Mouse (Mus musculus): Measurements from ENCODE around the gene Ehmt1. TPM values are rescaled to one million over a fixed set of nuclear protein-coding genes. Genes with fewer than 3 reads are reported as not detected.

Ehmt1 gene
- polyA plus RNA-seq, 1 experiment from 2014 or later = 113 TPM

DNA sequence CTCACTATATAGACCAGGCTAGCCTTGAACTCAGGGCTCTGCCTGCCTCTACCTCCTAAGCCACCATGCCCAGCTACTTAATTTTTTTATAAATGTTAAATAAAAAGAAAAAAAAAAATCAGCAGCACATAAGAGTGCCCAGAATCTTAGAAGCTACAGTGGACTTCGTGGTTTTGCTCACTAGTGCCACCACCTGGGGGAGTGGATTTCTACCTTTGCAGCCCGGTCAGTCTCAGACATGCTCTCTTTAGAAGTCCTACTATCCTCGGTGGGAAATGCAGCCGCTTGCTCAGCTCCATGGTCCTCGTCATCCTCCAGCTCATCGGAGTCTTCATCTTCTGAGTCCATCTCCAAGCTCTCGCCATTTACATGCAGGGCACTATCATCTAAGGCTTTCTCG is 56.4 kb downstream of the Ehmt1 start:
- peak; percentile 27 for DNase-seq (ENCODE audit: low spot score)
- Histone ChIP-seq H3K4me3 (ENCODE audit: low read depth, low read length) (no peak overlapping the region), H3K4me2 (replicated peaks; ENCODE audit: low read depth, low read length) (no peak overlapping the region), H3K9me3 (ENCODE audit: control insufficient read depth, low read length) (no peaks in the 10 kb centered on the region), H3K36me3 (ENCODE audit: control insufficient read depth, insufficient read depth, low read length) (peaks cover 8% of the 10 kb centered on the region), H3K4me1 (replicated peaks; ENCODE audit: control insufficient read depth, insufficient read depth, low read length) (no peaks in the 10 kb centered on the region), H3K27me3 (ENCODE audit: control insufficient read depth, insufficient read depth, low read length) (no peaks in the 10 kb centered on the region), H3K9ac (ENCODE audit: low read depth, low read length) (no peak overlapping the region), H3K27ac (ENCODE audit: low read depth, low read length) (no peak overlapping the region)
- WGBS = 88% methylated on average over 8 of the region's 8 CpGs
- no peak for ATAC-seq (ENCODE audit: low FRiP score)

DNA sequence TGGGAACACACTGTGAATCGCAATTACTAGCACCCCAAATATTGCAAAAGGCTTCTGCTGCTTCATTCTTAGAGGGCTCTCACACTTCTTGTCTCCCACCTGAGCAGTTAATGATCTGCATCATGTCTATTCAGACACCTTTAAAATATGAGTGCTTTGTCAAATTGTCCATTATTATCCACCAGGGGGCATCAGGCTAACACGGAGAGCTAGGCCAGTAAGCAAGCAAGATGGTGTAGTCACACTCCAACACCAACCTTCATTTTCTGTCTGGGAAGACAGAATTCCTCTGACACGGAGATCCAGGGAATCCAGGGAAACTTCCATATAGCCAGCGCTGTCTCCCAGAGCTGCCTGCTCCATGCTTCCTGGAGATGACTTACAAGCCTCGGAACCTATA is 67.0 kb downstream of the Ehmt1 start:
- Histone ChIP-seq H3K9me3 (ENCODE audit: control insufficient read depth, low read length) (no peaks in the 10 kb centered on the region), H3K4me2 (replicated peaks; ENCODE audit: low read depth, low read length) (no peak overlapping the region), H3K4me1 (replicated peaks; ENCODE audit: control insufficient read depth, insufficient read depth, low read length) (no peaks in the 10 kb centered on the region), H3K27ac (ENCODE audit: low read depth, low read length) (no peak overlapping the region), H3K27me3 (ENCODE audit: control insufficient read depth, insufficient read depth, low read length) (no peaks in the 10 kb centered on the region), H3K4me3 (ENCODE audit: low read depth, low read length) (no peak overlapping the region), H3K36me3 (ENCODE audit: control insufficient read depth, insufficient read depth, low read length) (peaks cover 13% of the 10 kb centered on the region), H3K9ac (ENCODE audit: low read depth, low read length) (no peak overlapping the region)
- WGBS = 81% methylated on average over 5 of the region's 5 CpGs
- ATAC-seq (ENCODE audit: low FRiP score) (no peak), DNase-seq (ENCODE audit: low spot score) (peak; percentile 49)

DNA sequence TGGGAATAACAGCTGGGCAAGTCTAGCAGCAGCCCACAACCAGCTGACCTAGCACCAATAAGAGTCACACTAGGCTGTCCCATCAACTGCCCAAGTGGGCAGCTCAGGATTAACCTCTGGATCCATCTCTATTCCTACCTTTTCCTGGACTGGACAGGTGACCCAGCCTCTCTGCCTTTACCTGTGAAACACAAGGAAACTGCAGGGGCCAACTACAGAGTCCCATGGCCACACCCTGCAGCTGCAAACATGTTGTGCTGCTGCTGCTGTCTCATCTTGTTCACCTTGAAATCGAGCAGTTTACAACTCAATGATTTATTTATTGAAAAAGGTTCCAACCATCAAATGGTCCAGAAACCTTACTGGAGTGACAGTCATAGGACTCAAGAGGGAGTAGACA is 72.9 kb downstream of the Ehmt1 start:
- no peak overlapping the region for H3K4me3 ChIP-seq (ENCODE audit: low read depth, low read length)
- H3K36me3 ChIP-seq (ENCODE audit: control insufficient read depth, insufficient read depth, low read length) = peaks cover 10% of the 10 kb centered on the region; the same call in 1 of the 2 replicates
- DNase-seq (ENCODE audit: low spot score) (no peak), ATAC-seq (ENCODE audit: low FRiP score) (no peak)
- no peak overlapping the region for H3K4me2 ChIP-seq (replicated peaks; ENCODE audit: low read depth, low read length)
- H3K27me3 ChIP-seq (ENCODE audit: control insufficient read depth, insufficient read depth, low read length) = no peaks in the 10 kb centered on the region
- H3K4me1 ChIP-seq (replicated peaks; ENCODE audit: control insufficient read depth, insufficient read depth, low read length) = no peaks in the 10 kb centered on the region
- WGBS = 83% methylated on average over 1 of the region's 1 CpGs
- no peak overlapping the region for H3K9ac ChIP-seq (ENCODE audit: low read depth, low read length)
- H3K9me3 ChIP-seq (ENCODE audit: control insufficient read depth, low read length) = no peaks in the 10 kb centered on the region
- H3K27ac ChIP-seq (ENCODE audit: low read depth, low read length) = no peak overlapping the region

DNA sequence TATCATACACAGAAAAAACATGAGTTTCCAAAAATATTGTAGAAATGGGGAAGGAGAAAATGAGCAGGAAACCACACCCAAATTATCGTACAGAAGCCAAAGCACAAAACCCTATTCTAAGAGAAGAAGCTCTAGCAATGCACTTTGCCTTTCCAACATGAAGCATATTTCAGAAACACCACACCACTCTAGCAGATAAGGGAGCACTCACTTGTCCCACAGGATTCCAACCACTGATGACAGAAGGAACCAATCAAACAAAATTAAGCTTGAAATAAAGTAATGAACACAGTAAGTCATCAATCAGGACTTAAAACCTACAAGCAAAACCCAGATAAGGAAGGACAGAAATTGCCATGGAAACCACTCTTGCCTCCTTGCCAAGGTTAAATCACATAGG is 74.2 kb downstream of the Ehmt1 start:
- H3K27ac ChIP-seq (ENCODE audit: low read depth, low read length) = no peak overlapping the region
- H3K27me3 ChIP-seq (ENCODE audit: control insufficient read depth, insufficient read depth, low read length) = no peaks in the 10 kb centered on the region
- H3K4me2 ChIP-seq (replicated peaks; ENCODE audit: low read depth, low read length) = no peak overlapping the region
- H3K36me3 ChIP-seq (ENCODE audit: control insufficient read depth, insufficient read depth, low read length) = peaks cover 9% of the 10 kb centered on the region; the same call in 1 of the 2 replicates
- no peak overlapping the region for H3K4me3 ChIP-seq (ENCODE audit: low read depth, low read length)
- no peak overlapping the region for H3K9ac ChIP-seq (ENCODE audit: low read depth, low read length)
- ATAC-seq (ENCODE audit: low FRiP score) = no peak
- H3K4me1 ChIP-seq (replicated peaks; ENCODE audit: control insufficient read depth, insufficient read depth, low read length) = no peaks in the 10 kb centered on the region
- 95% methylated on average over 1 of the region's 1 CpGs for WGBS
- no peak for DNase-seq (ENCODE audit: low spot score)
- H3K9me3 ChIP-seq (ENCODE audit: control insufficient read depth, low read length) = no peaks in the 10 kb centered on the region

DNA sequence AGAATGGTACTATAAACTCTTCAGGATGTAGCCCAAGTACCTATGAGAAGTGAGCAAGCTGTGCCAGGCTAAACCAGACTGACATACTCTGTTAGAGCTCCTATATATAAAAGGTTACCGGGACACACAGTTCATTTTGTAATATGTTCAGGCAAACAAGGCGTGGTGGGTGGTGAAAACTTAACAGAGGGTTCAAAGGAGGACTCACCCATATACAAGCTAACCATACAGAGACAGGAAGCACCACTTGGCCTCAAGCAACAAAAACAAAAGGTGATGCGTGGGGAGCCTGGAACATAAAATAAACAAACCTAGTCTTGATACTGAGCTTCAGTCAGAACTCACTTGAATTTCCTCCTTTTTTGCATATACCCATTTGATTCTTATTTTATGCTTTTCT is 88.8 kb downstream of the Ehmt1 start:
- DNase-seq (ENCODE audit: low spot score) = no peak
- Histone ChIP-seq H3K4me3 (ENCODE audit: low read depth, low read length) (no peak overlapping the region), H3K27me3 (ENCODE audit: control insufficient read depth, insufficient read depth, low read length) (no peaks in the 10 kb centered on the region), H3K27ac (ENCODE audit: low read depth, low read length) (no peak overlapping the region), H3K36me3 (ENCODE audit: control insufficient read depth, insufficient read depth, low read length) (peaks cover 5% of the 10 kb centered on the region; the same call in 1 of the 2 replicates), H3K4me2 (replicated peaks; ENCODE audit: low read depth, low read length) (no peak overlapping the region), H3K9ac (ENCODE audit: low read depth, low read length) (no peak overlapping the region), H3K4me1 (replicated peaks; ENCODE audit: control insufficient read depth, insufficient read depth, low read length) (no peaks in the 10 kb centered on the region), H3K9me3 (ENCODE audit: control insufficient read depth, low read length) (no peaks in the 10 kb centered on the region)
- WGBS = 93% methylated on average over 3 of the region's 3 CpGs
- ATAC-seq (ENCODE audit: low FRiP score) = no peak

DNA sequence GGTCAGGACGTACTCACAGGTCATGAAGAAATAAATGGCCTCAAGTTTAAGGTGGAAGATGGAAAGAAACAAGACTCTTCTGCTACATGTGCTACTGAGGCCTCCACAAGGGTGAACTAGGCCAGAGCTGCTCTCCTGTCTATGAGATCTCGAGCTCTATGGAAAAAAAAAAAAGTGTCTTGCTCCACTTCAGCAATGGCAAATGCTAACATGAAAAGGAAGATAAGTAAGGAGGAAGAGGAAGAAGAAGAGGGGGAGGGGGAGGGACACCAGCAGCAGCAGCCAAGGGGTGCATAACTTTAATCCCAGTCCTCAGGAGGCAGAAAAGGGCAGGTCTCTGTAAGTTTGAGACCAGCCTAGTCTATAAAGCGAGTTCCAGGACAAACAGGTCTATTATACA is 109.7 kb downstream of the Ehmt1 start:
- H3K9me3 ChIP-seq (ENCODE audit: control insufficient read depth, low read length) = no peaks in the 10 kb centered on the region
- H3K27ac ChIP-seq (ENCODE audit: low read depth, low read length) = no peak overlapping the region
- H3K4me2 ChIP-seq (replicated peaks; ENCODE audit: low read depth, low read length) = no peak overlapping the region
- H3K27me3 ChIP-seq (ENCODE audit: control insufficient read depth, insufficient read depth, low read length) = no peaks in the 10 kb centered on the region
- ATAC-seq (ENCODE audit: low FRiP score) = no peak
- no peak for DNase-seq (ENCODE audit: low spot score)
- H3K4me3 ChIP-seq (ENCODE audit: low read depth, low read length) = no peak overlapping the region
- 88% methylated on average over 3 of the region's 3 CpGs for WGBS
- H3K36me3 ChIP-seq (ENCODE audit: control insufficient read depth, insufficient read depth, low read length) = peaks cover 20% of the 10 kb centered on the region
- H3K9ac ChIP-seq (ENCODE audit: low read depth, low read length) = no peak overlapping the region
- H3K4me1 ChIP-seq (replicated peaks; ENCODE audit: control insufficient read depth, insufficient read depth, low read length) = no peaks in the 10 kb centered on the region

DNA sequence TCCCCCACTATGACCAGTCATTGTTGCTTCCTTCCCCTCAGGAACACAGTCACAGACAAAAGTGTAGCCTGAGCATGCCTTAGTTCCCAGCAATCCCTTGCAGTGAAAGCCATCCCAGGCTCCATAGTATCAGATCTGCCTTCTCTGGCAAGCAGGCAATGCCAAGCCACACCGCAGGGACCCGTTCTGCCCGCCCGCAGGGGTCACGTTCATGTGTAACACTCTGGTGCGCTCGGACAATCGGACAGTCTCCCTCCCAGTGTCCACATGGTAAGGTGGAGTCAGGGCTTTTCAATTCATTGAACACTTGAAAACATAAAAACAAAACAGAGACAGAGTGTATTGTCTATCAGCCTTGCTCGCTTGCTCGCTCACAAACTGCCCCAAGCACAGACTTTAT is 111.7 kb downstream of the Ehmt1 start:
- Histone ChIP-seq H3K4me2 (replicated peaks; ENCODE audit: low read depth, low read length) (no peak overlapping the region), H3K36me3 (ENCODE audit: control insufficient read depth, insufficient read depth, low read length) (peaks cover 16% of the 10 kb centered on the region; the same call in 1 of the 2 replicates), H3K4me1 (replicated peaks; ENCODE audit: control insufficient read depth, insufficient read depth, low read length) (no peaks in the 10 kb centered on the region), H3K27ac (ENCODE audit: low read depth, low read length) (no peak overlapping the region), H3K9ac (ENCODE audit: low read depth, low read length) (no peak overlapping the region), H3K9me3 (ENCODE audit: control insufficient read depth, low read length) (no peaks in the 10 kb centered on the region), H3K27me3 (ENCODE audit: control insufficient read depth, insufficient read depth, low read length) (no peaks in the 10 kb centered on the region), H3K4me3 (ENCODE audit: low read depth, low read length) (no peak overlapping the region)
- ATAC-seq (ENCODE audit: low FRiP score) (no peak), DNase-seq (ENCODE audit: low spot score) (no peak)
- 83% methylated on average over 10 of the region's 10 CpGs for WGBS

DNA sequence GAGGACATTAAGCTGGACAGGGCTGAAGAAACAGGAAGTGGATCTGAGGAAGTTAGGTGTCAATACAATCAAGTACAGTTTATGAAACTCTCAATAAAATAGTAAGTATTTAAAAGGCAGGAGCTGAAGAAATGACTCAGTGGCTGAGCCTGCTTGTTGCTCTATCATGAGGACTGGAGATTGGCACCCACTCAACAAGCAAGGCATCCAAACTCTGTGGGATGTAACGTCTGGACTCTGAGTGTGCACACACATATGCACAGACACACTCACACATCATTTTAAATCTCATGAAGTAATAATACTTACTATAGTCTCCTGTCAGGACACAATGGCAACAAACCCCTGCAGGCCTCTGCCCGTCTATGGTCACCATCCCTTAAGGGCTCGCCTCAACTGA is 112.4 kb downstream of the Ehmt1 start:
- peaks cover 19% of the 10 kb centered on the region; the same call in 1 of the 2 replicates for H3K36me3 ChIP-seq (ENCODE audit: control insufficient read depth, insufficient read depth, low read length)
- no peak overlapping the region for H3K4me2 ChIP-seq (replicated peaks; ENCODE audit: low read depth, low read length)
- H3K4me1 ChIP-seq (replicated peaks; ENCODE audit: control insufficient read depth, insufficient read depth, low read length) = no peaks in the 10 kb centered on the region
- no peaks in the 10 kb centered on the region for H3K27me3 ChIP-seq (ENCODE audit: control insufficient read depth, insufficient read depth, low read length)
- ATAC-seq (ENCODE audit: low FRiP score) (no peak), DNase-seq (ENCODE audit: low spot score) (no peak)
- H3K27ac ChIP-seq (ENCODE audit: low read depth, low read length) = no peak overlapping the region
- no peaks in the 10 kb centered on the region for H3K9me3 ChIP-seq (ENCODE audit: control insufficient read depth, low read length)
- no peak overlapping the region for H3K9ac ChIP-seq (ENCODE audit: low read depth, low read length)
- 95% methylated on average over 3 of the region's 3 CpGs for WGBS
- no peak overlapping the region for H3K4me3 ChIP-seq (ENCODE audit: low read depth, low read length)

DNA sequence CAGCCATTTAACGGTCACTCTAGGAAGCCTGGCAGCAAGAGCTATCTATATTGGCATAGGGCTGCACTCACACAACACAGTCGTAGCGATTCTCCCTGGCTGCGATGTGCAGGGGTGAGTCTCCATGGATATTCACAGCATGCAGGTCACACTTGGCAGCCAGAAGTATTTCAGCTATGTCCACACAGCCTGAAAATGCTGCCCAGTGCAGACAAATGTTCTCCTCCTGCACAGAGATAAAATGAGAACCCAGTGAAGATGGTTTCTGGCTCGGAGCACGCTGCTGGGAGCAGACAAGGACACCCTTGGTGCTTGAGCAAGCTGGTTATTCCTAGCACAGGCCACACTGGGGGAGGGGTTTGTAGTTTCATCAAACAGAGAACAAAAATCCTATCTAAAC is 113.3 kb downstream of the Ehmt1 start:
- no peak overlapping the region for H3K4me2 ChIP-seq (replicated peaks; ENCODE audit: low read depth, low read length)
- no peak for ATAC-seq (ENCODE audit: low FRiP score)
- H3K4me3 ChIP-seq (ENCODE audit: low read depth, low read length) = no peak overlapping the region
- no peaks in the 10 kb centered on the region for H3K27me3 ChIP-seq (ENCODE audit: control insufficient read depth, insufficient read depth, low read length)
- no peaks in the 10 kb centered on the region for H3K9me3 ChIP-seq (ENCODE audit: control insufficient read depth, low read length)
- no peak for DNase-seq (ENCODE audit: low spot score)
- H3K4me1 ChIP-seq (replicated peaks; ENCODE audit: control insufficient read depth, insufficient read depth, low read length) = no peaks in the 10 kb centered on the region
- no peak overlapping the region for H3K27ac ChIP-seq (ENCODE audit: low read depth, low read length)
- H3K9ac ChIP-seq (ENCODE audit: low read depth, low read length) = no peak overlapping the region
- WGBS = 91% methylated on average over 6 of the region's 6 CpGs
- peaks cover 27% of the 10 kb centered on the region; the same call in 1 of the 2 replicates for H3K36me3 ChIP-seq (ENCODE audit: control insufficient read depth, insufficient read depth, low read length)

All from hindbrain, embryonic 11.5 days (tissue).